9 mouse cellular contexts compared by ENCODE assay signal in the genomic region with DNA sequence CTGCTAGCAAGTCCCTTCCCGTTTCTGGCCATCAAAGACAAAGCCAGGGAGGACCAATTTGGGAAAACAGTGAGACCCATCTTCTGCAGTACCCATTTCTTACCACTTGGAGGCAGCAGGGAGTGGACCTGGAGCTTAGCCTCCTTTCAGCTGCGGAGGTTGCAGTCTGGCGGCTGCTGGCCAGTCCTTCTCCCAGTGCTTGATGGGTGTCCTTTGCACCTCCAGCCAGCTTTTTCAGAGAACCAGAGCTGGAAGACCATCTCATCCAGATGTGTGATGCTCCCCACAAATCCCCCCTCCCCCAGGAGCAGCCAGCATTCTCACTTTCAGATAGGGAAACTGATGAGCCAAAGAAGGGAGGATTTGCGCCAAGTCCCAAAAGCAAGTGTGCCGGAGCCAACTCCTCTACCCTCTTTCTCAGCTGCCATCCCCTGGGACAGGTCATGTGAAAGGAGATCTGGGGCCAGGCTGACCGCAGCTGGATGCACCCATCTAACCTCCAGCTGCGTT. TPM values are rescaled to one million over a fixed set of nuclear protein-coding genes. Genes with fewer than 3 reads are reported as not detected.
DNase-seq lines count a peak whose midpoint lies in the region; ATAC-seq and TF ChIP-seq lines count a peak whose summit lies in the region.
"Had no signal": no experiment of that assay in that cellular context is flagged by ENCODE, and none has a peak within 500 bp of the region (broad histone marks: within the 10 kb centered on the region; RNA-seq: fewer than 3 reads in every experiment).

No protein-coding gene starts in this region.

- DNase-seq in adipocyte (ENCODE audit: low spot score), result peak; percentile 81
- peak; percentile 81 for DNase-seq in heart, adult 9 months (ENCODE audit: low spot score in 2 of 2)
- DNase-seq in kidney, postnatal 14 days, result peak; percentile 81
- DNase-seq in liver, postnatal 0 days, result peak; percentile 60
- DNase-seq in right cerebral cortex, adult 2 months (ENCODE audit: low spot score in 2 of 2), result peak; percentile 81 to 85

- no peak for TF ChIP-seq EP300 in ES-Bruce4 (IDR thresholded peaks at IDR 0.05; ENCODE audit: insufficient read depth, low read depth, low read length)
- TF ChIP-seq EP300 in liver, postnatal 0 days (IDR thresholded peaks at IDR 0.05; ENCODE audit: low read depth), result no peak

- no peaks in the 10 kb centered on the region for H3K27me3 ChIP-seq in ES-Bruce4 (ENCODE audit: control insufficient read depth, insufficient read depth, low read length, poor library complexity, severe bottlenecking)
- H3K27me3 ChIP-seq in liver, postnatal 0 days (ENCODE audit: insufficient read depth, low read length), result 0 out of 2 replicates have a peak, but pooled peaks cover 3% of the 10 kb centered on the region

- peak; percentile 82 for ATAC-seq in common myeloid progenitor, adult 5-6 weeks (replicated peaks; ENCODE audit: low read depth, poor library complexity, severe bottlenecking)
- ATAC-seq in liver, postnatal 0 days, result no peak
- ATAC-seq in megakaryocyte, adult 5-6 weeks (ENCODE audit: poor library complexity, severe bottlenecking), result no peak

- H3K9ac ChIP-seq in ES-Bruce4 (ENCODE audit: low read depth, poor library complexity, severe bottlenecking), result no peak overlapping the region
- H3K9ac ChIP-seq in liver, postnatal 0 days (replicated peaks), result no peak overlapping the region

- H3K9me3 ChIP-seq in ES-Bruce4 (replicated peaks; ENCODE audit: control insufficient read depth, insufficient read depth, low read length, poor library complexity, severe bottlenecking), result no peaks in the 10 kb centered on the region
- no peaks in the 10 kb centered on the region for H3K9me3 ChIP-seq in liver, postnatal 0 days (ENCODE audit: low read length)
- H3K9me3 ChIP-seq: limb, embryonic 13.5 days had no signal

- no peak for TF ChIP-seq POLR2A in ES-Bruce4 (IDR thresholded peaks at IDR 0.05; ENCODE audit: insufficient read depth, low read length)

- no peaks in the 10 kb centered on the region for H3K4me1 ChIP-seq in ES-Bruce4 (ENCODE audit: control insufficient read depth, insufficient read depth, low read length)
- no peaks in the 10 kb centered on the region for H3K4me1 ChIP-seq in liver, postnatal 0 days (ENCODE audit: insufficient read depth)

- no peaks in the 10 kb centered on the region for H3K36me3 ChIP-seq in ES-Bruce4 (ENCODE audit: control insufficient read depth, insufficient read depth, low read length, poor library complexity, severe bottlenecking)
- H3K36me3 ChIP-seq in liver, postnatal 0 days (replicated peaks; ENCODE audit: insufficient read depth, low read length), result no peaks in the 10 kb centered on the region
- H3K36me3 ChIP-seq: limb, embryonic 13.5 days had no signal

- H3K4me2 ChIP-seq in liver, postnatal 0 days (ENCODE audit: low read depth, low read length), result no peak overlapping the region
- H3K4me2 ChIP-seq: limb, embryonic 13.5 days had no signal

- WGBS in liver, postnatal 0 days (ENCODE audit: insufficient replicate concordance), result 32% methylated on average over 7 of the region's 7 CpGs

- H3K4me3 ChIP-seq in ES-Bruce4 (ENCODE audit: low read depth, low read length), result no peak overlapping the region
- no peak overlapping the region for H3K4me3 ChIP-seq in liver, postnatal 0 days (ENCODE audit: low read depth, low read length)
- H3K4me3 ChIP-seq: limb, embryonic 13.5 days had no signal

- peak; percentile 73 for TF ChIP-seq CTCF in ES-Bruce4 (IDR thresholded peaks at IDR 0.05; ENCODE audit: low read depth, low read length)
- TF ChIP-seq CTCF in liver, postnatal 0 days (IDR thresholded peaks at IDR 0.05; ENCODE audit: low read depth), result peak; percentile 87

- no peak overlapping the region for H3K27ac ChIP-seq in ES-Bruce4 (ENCODE audit: insufficient read depth, low read length)
- no peak overlapping the region for H3K27ac ChIP-seq in liver, postnatal 0 days (ENCODE audit: low read depth)
- H3K27ac ChIP-seq: limb, embryonic 13.5 days had no signal

RNA-seq across cellular contexts. Expression of a gene that starts 20.7 kb away (rescaled TPM):
- not detected in 2 replicates for polyA plus RNA-seq in ES-Bruce4 (2011; ENCODE audit: insufficient read depth, insufficient read length, low read depth, missing spikeins)
- total RNA-seq in common myeloid progenitor, adult 5-6 weeks (2017), result not detected in 2 replicates
- not detected in 2 replicates for polyA plus RNA-seq in liver, postnatal 0 days (2015; fragmentation: Nextera tagmentation; extraction: Ambion mirVana)
- total RNA-seq in megakaryocyte, adult 5-6 weeks (2015), result not detected in 2 replicates
- total RNA-seq in megakaryocyte, adult 5-6 weeks (2017), result not detected in 2 replicates

RNA-seq across cellular contexts. Expression of a gene that starts 21.1 kb away (rescaled TPM):
- 0.48 and 0.53 TPM in 2 replicates for polyA plus RNA-seq in ES-Bruce4 (2011; ENCODE audit: insufficient read depth, insufficient read length, low read depth, missing spikeins)
- total RNA-seq in common myeloid progenitor, adult 5-6 weeks (2017), result not detected in 2 replicates
- 0.13 and 0.20 TPM in 2 replicates for polyA plus RNA-seq in liver, postnatal 0 days (2015; fragmentation: Nextera tagmentation; extraction: Ambion mirVana)
- not detected in 2 replicates for total RNA-seq in megakaryocyte, adult 5-6 weeks (2015)
- total RNA-seq in megakaryocyte, adult 5-6 weeks (2017), result not detected in 2 replicates

RNA-seq across cellular contexts. Expression of a gene that starts 47.5 kb away (rescaled TPM):
- polyA plus RNA-seq in ES-Bruce4 (2011; ENCODE audit: insufficient read depth, insufficient read length, low read depth, missing spikeins), result 1.0 and 1.7 TPM in 2 replicates
- not detected in 2 replicates for total RNA-seq in common myeloid progenitor, adult 5-6 weeks (2017)
- polyA plus RNA-seq in liver, postnatal 0 days (2015; fragmentation: Nextera tagmentation; extraction: Ambion mirVana), result 0.17 and 0.29 TPM in 2 replicates
- total RNA-seq in megakaryocyte, adult 5-6 weeks (2015), result not detected in 2 replicates
- not detected in 2 replicates for total RNA-seq in megakaryocyte, adult 5-6 weeks (2017)
